Mouse (Mus musculus): ENCODE measurements around the gene Taf1. TPM values are rescaled to one million over a fixed set of nuclear protein-coding genes. Genes with fewer than 3 reads are reported as not detected.

Gene Taf1
- polyA plus RNA-seq, 1 experiment from 2014 or later = 19.7 TPM

Other genes starting within 250 kb of the Taf1 start
- 55.1 and 56.6 TPM in 2 replicates for gene Nlgn3, start 233.6 kb upstream of the Taf1 start, polyA plus RNA-seq (2015; fragmentation: Nextera tagmentation; extraction: Ambion mirVana)
- 0.47 and 0.48 TPM in 2 replicates for gene Gjb1, start 156.4 kb upstream of the Taf1 start, polyA plus RNA-seq (2015; fragmentation: Nextera tagmentation; extraction: Ambion mirVana)
- 60.3 and 62.7 TPM in 2 replicates for gene Zmym3, start 111.9 kb upstream of the Taf1 start, polyA plus RNA-seq (2015; fragmentation: Nextera tagmentation; extraction: Ambion mirVana)
- gene Nono, start 103.4 kb upstream of the Taf1 start, polyA plus RNA-seq (2015; fragmentation: Nextera tagmentation; extraction: Ambion mirVana) = 483 and 484 TPM in 2 replicates
- gene Itgb1bp2, start 83.6 kb upstream of the Taf1 start, polyA plus RNA-seq (2015; fragmentation: Nextera tagmentation; extraction: Ambion mirVana) = 2.8 TPM in 2 replicates
- gene Ogt, start 107.3 kb downstream of the Taf1 start, polyA plus RNA-seq (2015; fragmentation: Nextera tagmentation; extraction: Ambion mirVana) = 215 and 233 TPM in 2 replicates
- 0.17 and 0.22 TPM in 2 replicates for gene Cxcr3, start 201.5 kb downstream of the Taf1 start, polyA plus RNA-seq (2015; fragmentation: Nextera tagmentation; extraction: Ambion mirVana)

All from midbrain, embryonic 13.5 days (tissue).